Mouse (Mus musculus) layer of hippocampus, adult 9-11 months (tissue): ENCODE measurements around the gene Smad3.
A peak's percentile ranks its signal among the peaks of the same experiment; 100 is the strongest.

Source experiments
- DNase-seq: peaks from one replicate; pipeline ENCODE4 v3.0.0; 2022

Gene Smad3

GRCm38 (mm10) chr9:63757865-63758440, at the start of gene Smad3:
Smad3 (minus strand) TSS chr9:63757994.
- peak; percentile 90 for DNase-seq

- DNase-seq = no peak
Observed at GRCm38 (mm10) chr9:63804847-63805246, 47.1 kb upstream of the Smad3 start.

GRCm38 (mm10) chr9:63803181-63803591, 45.4 kb upstream of the Smad3 start:
- no peak for DNase-seq

GRCm38 (mm10) chr9:63802504-63802903, 44.7 kb upstream of the Smad3 start:
- DNase-seq = no peak

- DNase-seq = no peak
Observed at GRCm38 (mm10) chr9:63802080-63802479, 44.3 kb upstream of the Smad3 start.

GRCm38 (mm10) chr9:63796429-63796828, 38.6 kb upstream of the Smad3 start:
- no peak for DNase-seq

- peak; percentile 92 for DNase-seq
Observed at GRCm38 (mm10) chr9:63793731-63794495, 36.1 kb upstream of the Smad3 start.

- no peak for DNase-seq
Observed at GRCm38 (mm10) chr9:63791716-63792115, 33.9 kb upstream of the Smad3 start.

GRCm38 (mm10) chr9:63791275-63791674, 33.5 kb upstream of the Smad3 start:
- DNase-seq = no peak

GRCm38 (mm10) chr9:63790222-63790621, 32.4 kb upstream of the Smad3 start:
- DNase-seq = no peak

GRCm38 (mm10) chr9:63789386-63789785, 31.6 kb upstream of the Smad3 start:
- no peak for DNase-seq

GRCm38 (mm10) chr9:63787606-63788005, 29.8 kb upstream of the Smad3 start:
- DNase-seq = no peak

- no peak for DNase-seq
Observed at GRCm38 (mm10) chr9:63787086-63787485, 29.3 kb upstream of the Smad3 start.

GRCm38 (mm10) chr9:63786026-63786670, 28.4 kb upstream of the Smad3 start:
- DNase-seq = no peak

- DNase-seq = no peak
Observed at GRCm38 (mm10) chr9:63785492-63785891, 27.7 kb upstream of the Smad3 start.

- no peak for DNase-seq
Observed at GRCm38 (mm10) chr9:63784597-63784996, 26.8 kb upstream of the Smad3 start.

GRCm38 (mm10) chr9:63782744-63783143, 24.9 kb upstream of the Smad3 start:
- no peak for DNase-seq

- no peak for DNase-seq
Observed at GRCm38 (mm10) chr9:63781714-63782464, 24.1 kb upstream of the Smad3 start.

- DNase-seq = peak; percentile 95
Observed at GRCm38 (mm10) chr9:63779950-63780887, 22.4 kb upstream of the Smad3 start.

- DNase-seq = no peak
Observed at GRCm38 (mm10) chr9:63776735-63777134, 18.9 kb upstream of the Smad3 start.

GRCm38 (mm10) chr9:63774854-63775483, 17.2 kb upstream of the Smad3 start:
- no peak for DNase-seq

GRCm38 (mm10) chr9:63772452-63772851, 14.7 kb upstream of the Smad3 start:
- no peak for DNase-seq
